In genomic region chr7:17060031-17060781, GRCm38 (mm10) we compare ENCODE assay signal across 8 mouse cellular contexts. TPM values are rescaled to one million over a fixed set of nuclear protein-coding genes. Genes with fewer than 3 reads are reported as not detected.
DNase-seq lines count a peak whose midpoint lies in the region; ATAC-seq and TF ChIP-seq lines count a peak whose summit lies in the region.

No protein-coding gene starts in this region.

- TF ChIP-seq EP300 in lung, postnatal 0 days (IDR thresholded peaks at IDR 0.05), result peak; percentile 83

- H3K9me3 ChIP-seq in lung, postnatal 0 days (ENCODE audit: low read length), result no peaks in the 10 kb centered on the region

- peak overlapping the region; percentile 59 for H3K4me3 ChIP-seq in lung, postnatal 0 days (ENCODE audit: low read depth, low read length)

- no peaks in the 10 kb centered on the region for H3K27me3 ChIP-seq in lung, postnatal 0 days (replicated peaks; ENCODE audit: insufficient read depth, low read length)

- H3K4me2 ChIP-seq in lung, postnatal 0 days (replicated peaks; ENCODE audit: low read depth, low read length), result peak overlapping the region; percentile 74

- ATAC-seq in frontal cortex, adult (ENCODE audit: low TSS enrichment), result peak; percentile 33
- ATAC-seq in lung, postnatal 0 days, result peak; percentile 32

- 8% methylated on average over 9 of the region's 9 CpGs for WGBS in lung, postnatal 0 days

- H3K9ac ChIP-seq in lung, postnatal 0 days (replicated peaks; ENCODE audit: low read depth), result peak overlapping the region; percentile 73

- H3K36me3 ChIP-seq in lung, postnatal 0 days (ENCODE audit: insufficient read depth, low read length), result no peaks in the 10 kb centered on the region

- TF ChIP-seq CTCF in lung, postnatal 0 days (IDR thresholded peaks at IDR 0.05), result no peak

- DNase-seq in A20 (ENCODE audit: low read depth, low spot score), result peak; percentile 12
- peak; percentile 83 for DNase-seq in c-Kit-positive CD71-positive TER-119-negative erythroid progenitor cells, embryonic 14.5 days (ENCODE audit: low read depth)
- DNase-seq in heart, postnatal 4 days, result peak; percentile 99
- peak; percentile 94 for DNase-seq in layer of hippocampus, postnatal 10 days (ENCODE audit: low spot score in 2 of 2)
- peak; percentile 98 for DNase-seq in lung, postnatal 0 days (ENCODE audit: low spot score)
- DNase-seq in retina, postnatal 7 days (ENCODE audit: low read depth, low spot score), result peak; percentile 63
- DNase-seq in urinary bladder, adult 2 months (ENCODE audit: low spot score), result peak; percentile 89

- peak overlapping the region; percentile 96 for H3K27ac ChIP-seq in lung, postnatal 0 days (ENCODE audit: low read length)

- H3K4me1 ChIP-seq in lung, postnatal 0 days (ENCODE audit: insufficient read depth, low read depth, low read length), result peaks cover 24% of the 10 kb centered on the region

RNA-seq across cellular contexts. Expression of gene Hif3a, which starts 2.0 kb away (rescaled TPM):
- 1 to 10 TPM; 3.1 to 3.8 TPM for total RNA-seq in heart, postnatal 4 days (2021)
- total RNA-seq in layer of hippocampus, postnatal 10 days (2021), result 10 to 100 TPM in 1 of 2 experiments, 1 to 10 TPM in 1; 7.4 to 10.1 TPM
- polyA plus RNA-seq in lung, postnatal 0 days (2015; fragmentation: Nextera tagmentation; extraction: Ambion mirVana), result 5.3 and 8.2 TPM in 2 replicates
- 1.5 and 4.1 TPM in 2 replicates for polyA plus RNA-seq in urinary bladder, adult 2 months (2012; rRNA removed)

RNA-seq across cellular contexts. Expression of gene Psg16, which starts 13.6 kb away (rescaled TPM):
- under 1 TPM; 0.10 to 0.20 TPM for total RNA-seq in heart, postnatal 4 days (2021)
- 1 to 10 TPM; 4.1 to 5.0 TPM for total RNA-seq in layer of hippocampus, postnatal 10 days (2021)
- 0.18 and 0.21 TPM in 2 replicates for polyA plus RNA-seq in lung, postnatal 0 days (2015; fragmentation: Nextera tagmentation; extraction: Ambion mirVana)
- 0.08 and 0.18 TPM in 2 replicates for polyA plus RNA-seq in urinary bladder, adult 2 months (2012; rRNA removed)

RNA-seq across cellular contexts. Expression of gene Ppp5c, which starts 32.5 kb away (rescaled TPM):
- total RNA-seq in heart, postnatal 4 days (2021), result 100 to 1,000 TPM; 109 TPM
- total RNA-seq in layer of hippocampus, postnatal 10 days (2021), result 100 to 1,000 TPM; 142 to 148 TPM
- polyA plus RNA-seq in lung, postnatal 0 days (2015; fragmentation: Nextera tagmentation; extraction: Ambion mirVana), result 65.1 and 71.8 TPM in 2 replicates
- polyA plus RNA-seq in urinary bladder, adult 2 months (2012; rRNA removed), result 104 and 116 TPM in 2 replicates

Comparison
In these comparisons a context has a peak if more than half of its experiments do, and no peak if none do; other contexts are left out.
1. Peak in every context shown above with its lines: DNase-seq, ATAC-seq, H3K4me3 ChIP-seq and H3K27ac ChIP-seq.
2. DNase-seq: peak in every context shown above with its lines; median percentile 99 in heart, postnatal 4 days; 98 in lung, postnatal 0 days; 94 in layer of hippocampus, postnatal 10 days; 89 in urinary bladder, adult 2 months; 83 in c-Kit-positive CD71-positive TER-119-negative erythroid progenitor cells, embryonic 14.5 days; 63 in retina, postnatal 7 days; 12 in A20.
3. RNA of gene Psg16, which starts 13.6 kb away (total RNA-seq): 4.1 to 5.0 TPM in layer of hippocampus, postnatal 10 days; 0.10 to 0.20 TPM in heart, postnatal 4 days; every median in the first group is over 4 times any median in the second.